Mouse (Mus musculus): ENCODE measurements around the gene Map1s.

The Map1s gene

DNA sequence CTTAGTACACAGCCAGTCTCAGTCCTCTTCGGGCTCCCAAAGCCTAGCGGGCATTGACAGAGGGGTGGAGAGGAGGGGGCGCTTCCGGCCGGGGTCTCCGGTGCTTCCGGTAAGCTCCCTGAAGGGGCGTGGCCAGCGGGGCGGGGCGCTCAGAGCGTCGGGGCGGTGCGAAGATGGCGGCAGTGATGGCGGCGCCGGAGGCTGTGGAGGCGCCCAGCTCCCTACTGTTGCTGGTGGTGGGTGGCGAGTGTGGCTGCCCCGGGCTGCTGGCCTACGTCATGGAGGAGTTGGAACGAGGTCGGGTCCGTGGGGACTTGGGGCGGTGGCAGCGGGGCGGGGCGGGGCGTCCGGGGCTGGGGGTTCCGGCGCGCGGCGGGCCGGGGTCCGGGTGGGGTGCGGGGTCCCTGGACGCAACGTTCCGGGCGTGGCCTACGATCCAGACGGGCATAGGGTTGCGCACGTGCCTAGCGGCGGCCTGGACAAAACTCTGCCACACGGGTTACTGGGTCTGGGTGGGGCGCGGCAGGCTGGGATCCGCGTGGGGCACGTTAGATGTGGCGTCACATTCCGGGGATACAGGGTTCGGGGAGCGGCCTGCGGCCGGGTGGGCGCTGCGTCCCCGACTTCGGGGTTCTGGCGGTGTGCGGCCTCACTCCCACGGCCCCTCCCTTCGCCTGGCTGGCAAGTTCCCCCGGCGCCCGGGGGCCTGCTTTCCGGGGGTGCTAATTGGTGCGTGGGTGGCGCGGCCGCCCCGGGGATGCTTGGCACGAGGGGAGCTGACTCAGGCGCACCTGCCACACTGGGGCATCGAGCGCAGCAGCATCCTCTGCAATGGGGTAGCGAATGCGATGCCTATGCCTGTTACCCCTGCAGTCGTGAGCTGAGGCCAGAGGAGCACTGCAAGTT is at the start of gene Map1s:
Gene Map1s (plus strand): TSS at position 102 of the 906 bp plus-strand sequence.
- peak; percentile 48 to 60 for DNase-seq

DNA sequence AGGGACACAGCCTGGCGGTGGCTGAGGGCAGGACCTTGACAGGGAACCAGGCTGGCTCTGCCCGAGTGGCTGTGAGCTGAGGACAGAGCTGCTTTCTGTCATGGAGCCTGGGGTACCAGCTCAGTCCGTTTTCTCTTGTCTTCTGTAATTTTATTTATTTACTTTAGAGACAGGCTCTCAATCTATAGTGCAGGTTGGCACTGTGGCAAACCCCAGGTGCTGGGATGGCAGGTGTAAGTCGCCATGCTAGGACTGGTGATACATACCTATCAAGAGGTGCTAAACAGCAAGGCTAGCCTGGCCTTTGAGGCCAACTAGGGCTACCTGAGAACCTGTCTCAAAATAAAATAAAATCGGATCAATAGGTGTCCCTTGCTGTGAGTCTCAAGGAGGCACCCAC is 49.7 kb upstream of the Map1s start:
- no peak for DNase-seq

DNA sequence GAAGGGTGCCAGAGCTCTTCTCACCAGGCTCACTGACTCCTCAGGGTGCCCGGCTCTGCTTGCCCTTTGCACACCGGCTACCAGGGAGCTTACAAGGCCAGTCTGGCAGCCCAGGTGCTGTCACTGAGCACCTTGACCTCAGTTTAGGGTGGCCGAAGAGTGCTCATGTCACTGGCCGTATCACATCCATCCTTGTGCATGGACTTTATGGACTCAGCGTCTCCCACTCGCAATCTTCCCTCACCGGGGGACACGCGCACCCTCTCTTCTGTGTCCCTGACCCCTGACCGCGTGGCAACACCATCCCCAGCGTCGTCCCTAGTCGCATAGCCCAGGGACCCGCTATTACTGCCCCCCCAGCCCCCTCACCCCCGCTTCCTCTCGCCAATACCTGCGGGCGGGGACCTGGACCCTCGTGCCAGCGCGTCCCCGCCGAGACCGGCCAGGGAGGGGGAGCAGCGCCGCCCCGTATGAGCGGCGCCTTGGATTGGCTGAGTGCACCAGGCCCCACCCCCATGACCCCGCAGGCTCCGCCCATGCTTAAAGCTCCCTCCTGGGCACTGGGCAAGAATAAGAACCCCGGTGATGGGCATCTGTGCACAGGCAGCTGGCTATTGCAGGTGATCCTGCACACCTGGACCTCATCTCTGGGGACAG is 49.1 kb upstream of the Map1s start:
- peak; percentile 76 to 81 for DNase-seq

DNA sequence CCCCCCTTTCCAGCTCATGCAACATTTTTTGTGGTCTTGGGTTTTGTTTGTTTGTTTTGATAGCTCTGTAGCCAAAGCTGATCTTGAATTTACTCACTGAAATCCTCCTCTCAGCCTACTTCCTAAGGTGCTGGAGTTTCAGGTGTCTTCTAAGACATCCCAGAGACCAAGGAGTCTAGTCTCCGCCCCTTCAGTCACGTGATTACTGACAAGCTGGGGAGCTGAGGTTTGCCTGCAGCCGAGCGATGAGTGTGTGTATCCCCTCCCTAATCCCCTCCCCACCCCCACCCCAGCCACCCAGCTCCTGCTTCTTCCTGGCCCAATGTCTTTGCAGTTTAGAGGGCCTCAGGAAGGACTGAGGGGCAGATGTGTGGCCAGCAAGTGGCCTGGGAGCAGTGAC is 48.2 kb upstream of the Map1s start:
- DNase-seq, result no peak

DNA sequence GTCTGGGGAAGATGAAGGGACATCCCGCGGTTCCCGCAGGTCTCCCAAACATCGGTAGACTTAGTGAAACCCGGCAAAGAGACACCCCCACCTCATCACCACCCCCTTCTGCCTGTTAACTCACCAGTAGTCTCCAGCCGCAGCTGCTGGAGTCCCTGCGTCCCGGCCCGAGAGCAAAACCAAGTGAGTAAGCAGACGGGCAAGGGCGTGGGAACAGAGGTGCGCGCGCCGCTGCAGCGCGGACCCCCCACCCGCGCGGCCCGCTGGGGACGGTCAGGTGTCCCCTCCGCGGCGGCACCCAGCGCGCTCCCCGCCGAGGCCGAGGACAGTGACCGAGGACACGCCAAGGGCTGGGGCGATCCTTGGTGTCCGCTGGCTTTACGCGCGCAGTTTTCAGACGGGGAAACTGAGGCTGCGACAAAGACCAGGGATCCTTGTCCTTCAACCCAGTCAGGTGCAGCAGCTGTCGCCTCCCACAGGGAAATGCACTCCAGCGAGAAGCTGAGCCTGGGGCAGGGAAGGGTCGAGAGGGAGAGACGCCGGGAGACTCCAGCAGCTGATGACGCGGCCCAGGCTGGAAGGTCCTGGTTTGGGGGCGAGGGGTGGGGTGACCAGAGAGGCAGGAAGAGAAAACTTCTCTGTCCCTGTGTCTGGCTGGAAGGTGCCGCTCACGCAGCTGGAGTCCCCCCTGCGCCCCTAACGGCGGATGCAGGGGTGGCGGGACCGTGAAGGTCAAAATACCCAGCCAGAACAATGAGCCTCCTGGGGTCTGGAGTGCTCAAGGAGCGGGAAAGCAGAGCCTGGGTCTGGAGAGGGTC is 42.7 kb upstream of the Map1s start, which contains the start of gene Kcnn1:
Gene Kcnn1 (minus strand): TSS at position 435 of the 818 bp plus-strand sequence.
- DNase-seq, result no peak

DNA sequence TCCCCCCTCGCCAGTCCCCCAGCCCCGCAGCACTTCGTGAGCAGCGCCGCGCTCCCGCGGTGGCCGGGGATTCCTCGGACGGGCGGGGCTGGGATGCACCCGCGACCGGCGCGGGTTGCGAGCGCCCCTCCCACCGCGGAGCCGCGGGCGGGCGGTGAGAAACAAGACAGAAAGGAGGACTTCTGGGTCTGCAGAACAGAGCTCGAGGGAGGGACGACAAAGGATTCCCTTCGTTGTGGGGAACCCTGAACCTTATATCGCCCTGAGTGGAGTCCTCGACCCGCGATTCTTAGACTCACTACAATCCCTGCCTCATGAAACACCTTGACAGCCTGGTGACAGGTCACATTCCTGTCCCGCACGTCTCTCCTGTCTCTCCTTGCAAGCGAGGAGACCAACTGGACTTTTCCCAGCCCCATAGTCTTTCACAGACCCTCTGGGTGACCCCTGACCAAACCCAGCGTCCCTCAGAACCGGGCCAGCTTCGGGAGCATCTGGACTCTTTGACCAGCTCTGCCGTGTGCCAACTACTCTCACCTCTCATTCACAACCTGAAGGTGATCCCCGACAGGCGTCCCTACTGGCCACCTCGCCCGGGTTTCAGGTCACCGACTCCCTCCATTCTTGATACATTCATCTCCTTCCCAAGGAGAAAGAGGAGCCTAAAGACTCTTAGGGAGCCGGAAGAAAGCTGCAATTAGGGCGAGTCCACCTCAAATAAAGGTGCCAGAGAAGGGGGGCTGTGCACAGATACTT is 41.6 kb upstream of the Map1s start:
- no peak for DNase-seq

DNA sequence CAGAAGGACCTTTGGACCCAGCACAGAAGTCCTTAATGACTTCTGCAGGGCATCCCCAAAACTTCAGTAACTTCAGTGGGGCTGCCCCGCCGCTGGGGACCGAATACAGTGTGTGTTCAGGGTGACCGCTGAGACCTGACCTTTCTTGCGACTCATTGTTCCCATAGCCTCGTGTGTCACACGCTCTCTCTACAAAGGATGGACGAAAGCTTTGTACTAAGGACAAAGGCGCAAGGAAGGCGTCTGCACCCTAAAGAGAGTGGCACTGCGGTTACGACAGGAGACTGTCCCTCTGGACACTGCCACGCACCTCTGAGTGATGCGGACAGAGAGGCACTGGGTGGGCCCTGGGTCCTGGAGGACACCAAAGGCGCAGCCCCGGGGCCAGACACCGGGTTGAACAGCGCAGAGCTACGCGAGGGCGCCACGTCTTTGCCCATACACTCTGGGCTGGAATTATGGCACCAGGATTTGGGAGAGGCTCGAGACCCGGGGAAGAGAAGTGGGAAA is 41.0 kb upstream of the Map1s start:
- DNase-seq, result no peak

DNA sequence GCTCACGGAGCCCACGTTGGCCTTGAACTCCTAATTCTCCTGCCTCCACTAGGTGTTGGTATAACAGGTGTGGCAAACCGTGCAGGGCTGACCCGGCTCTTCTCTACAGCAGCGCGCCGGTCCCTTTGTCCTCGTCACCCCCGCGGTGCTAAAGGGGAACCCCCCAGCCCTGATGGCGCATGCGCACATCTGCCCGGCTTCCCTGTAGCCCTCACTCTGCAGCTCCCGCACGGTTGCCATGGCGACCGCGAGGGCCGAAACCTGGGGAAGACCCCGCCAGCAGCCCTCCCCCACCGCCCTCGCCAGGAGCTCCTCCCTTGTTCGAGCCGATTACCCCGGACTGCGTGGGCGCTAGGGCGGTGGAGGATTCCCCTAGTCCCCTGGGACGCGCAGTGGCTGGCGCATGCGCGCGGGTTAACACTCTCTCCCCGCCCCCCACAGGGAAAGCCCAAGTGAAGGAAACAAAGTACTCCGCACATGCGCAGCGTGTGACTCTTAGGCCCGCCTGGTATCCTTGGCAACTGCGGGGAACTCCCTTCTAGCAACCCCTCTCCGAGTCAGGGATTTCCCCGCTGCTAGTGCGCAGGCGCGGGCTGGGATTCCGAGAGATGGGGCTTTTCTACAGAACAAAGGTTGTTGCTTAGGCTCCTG is 40.3 kb upstream of the Map1s start:
- DNase-seq, result peak; percentile 99

DNA sequence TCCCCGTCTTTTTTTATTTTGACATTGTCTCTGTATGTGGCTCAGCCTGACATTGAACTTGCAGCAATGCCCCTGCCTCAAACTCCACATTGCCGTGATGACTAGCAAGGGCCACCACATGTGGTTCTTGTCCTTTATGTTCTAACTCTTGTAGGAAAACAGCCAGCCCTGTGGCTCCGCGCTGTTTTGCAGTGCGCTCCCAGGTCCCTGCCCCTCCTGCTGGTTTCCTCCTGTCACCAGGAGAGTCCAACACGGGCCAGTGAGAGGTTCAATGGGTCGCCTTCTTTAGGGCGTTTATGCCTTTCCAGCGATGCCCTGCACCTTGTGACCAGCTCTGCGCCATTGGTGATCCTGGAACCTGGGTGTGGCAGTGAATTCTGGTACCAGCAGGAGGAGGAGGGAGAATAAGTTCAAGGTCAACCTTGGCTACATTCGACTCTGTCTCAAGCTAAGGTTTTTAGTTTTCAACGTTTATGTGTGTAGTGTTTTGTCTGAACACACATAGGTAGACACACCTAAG is 39.7 kb upstream of the Map1s start:
- DNase-seq, result no peak

DNA sequence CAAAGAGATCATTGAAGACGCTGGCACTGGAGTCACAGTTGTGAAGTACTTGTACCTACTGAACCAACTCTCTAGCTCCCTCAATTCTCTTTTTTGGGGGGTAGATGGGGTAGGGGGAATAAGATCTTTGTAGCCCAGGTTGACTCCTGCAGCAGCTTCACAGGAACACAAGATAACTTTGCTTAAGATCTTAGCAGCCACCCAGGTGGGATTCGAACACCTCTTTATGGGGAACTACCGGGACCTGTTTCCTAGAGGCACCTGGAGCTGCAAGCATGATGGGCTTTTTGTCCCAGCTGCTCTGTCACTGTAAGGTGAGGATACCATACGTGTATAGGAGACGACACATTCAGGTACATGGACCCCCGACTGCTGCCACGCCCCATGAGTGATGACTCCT is 39.2 kb upstream of the Map1s start:
- no peak for DNase-seq

DNA sequence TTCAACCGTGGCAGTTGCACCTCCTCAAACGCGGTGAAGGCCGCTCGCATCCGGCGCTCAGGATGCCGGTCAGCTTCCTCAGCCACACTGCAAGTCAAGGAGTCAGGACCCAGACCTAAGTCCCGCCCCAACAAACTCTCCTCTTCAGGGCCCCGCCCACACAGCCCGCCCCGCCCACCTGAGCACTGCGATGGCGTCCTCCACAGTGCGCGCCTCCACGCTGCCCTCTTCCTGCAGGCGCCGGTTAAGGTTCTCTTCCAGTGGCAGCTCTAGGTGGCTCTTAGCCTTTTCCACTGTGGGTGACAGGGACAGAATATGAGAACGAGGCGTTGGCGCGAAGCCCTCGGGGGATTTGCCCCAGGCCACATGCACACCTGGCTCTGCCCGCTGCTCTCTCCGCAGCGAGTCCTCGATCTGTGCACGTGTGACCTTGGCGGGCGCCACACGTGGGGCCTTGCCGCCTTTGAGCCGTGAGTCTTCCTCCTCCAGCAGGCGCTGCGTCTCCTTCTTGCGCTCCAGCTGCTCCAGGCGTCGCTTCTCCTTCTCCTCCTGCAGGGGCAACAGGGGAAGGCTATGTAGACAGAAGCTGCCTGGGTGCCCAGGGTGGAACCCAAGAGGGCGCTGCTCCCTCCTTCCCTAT is 37.1 kb upstream of the Map1s start:
- DNase-seq, result peak; percentile 75 to 76

DNA sequence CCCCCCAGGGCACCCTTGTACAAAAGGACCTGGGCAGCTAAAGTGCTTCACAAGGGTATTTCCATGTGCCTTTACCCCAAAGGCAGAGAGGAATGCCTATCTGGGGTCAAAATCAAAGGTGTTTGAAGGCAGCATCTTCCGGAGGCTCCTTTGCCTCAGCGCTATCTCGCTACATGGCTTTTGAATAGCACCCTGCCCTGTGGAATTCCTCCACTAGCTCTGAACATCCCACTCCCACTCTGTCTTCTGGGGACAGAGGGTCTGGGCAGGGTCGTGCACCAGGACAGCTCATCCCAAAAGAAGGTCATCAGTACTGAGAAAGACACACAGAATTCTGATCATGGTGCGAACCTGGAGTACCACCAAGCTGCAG is 36.5 kb upstream of the Map1s start:
- no peak for DNase-seq

DNA sequence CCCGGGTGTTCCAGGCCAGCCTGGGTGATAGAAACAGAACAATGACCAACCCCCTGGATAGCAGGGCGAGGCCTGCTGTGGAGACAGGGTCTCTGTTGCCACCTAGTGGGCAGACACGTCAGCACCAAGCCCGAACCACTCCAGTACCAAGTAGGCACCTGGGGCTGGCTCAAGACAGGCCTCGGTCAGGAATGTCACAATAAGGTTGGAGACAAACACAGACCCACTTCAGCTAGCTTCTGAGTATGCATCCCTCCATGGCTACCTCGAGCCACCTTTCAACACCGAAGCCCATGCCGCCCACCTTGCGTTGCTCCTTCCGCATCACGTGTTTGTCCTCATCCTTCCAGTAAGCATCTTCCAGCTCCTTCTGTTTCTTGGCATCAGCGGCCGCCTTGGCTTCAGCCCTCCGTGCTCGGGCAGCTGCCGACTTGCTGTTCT is 36.1 kb upstream of the Map1s start:
- peak; percentile 78 to 86 for DNase-seq

DNA sequence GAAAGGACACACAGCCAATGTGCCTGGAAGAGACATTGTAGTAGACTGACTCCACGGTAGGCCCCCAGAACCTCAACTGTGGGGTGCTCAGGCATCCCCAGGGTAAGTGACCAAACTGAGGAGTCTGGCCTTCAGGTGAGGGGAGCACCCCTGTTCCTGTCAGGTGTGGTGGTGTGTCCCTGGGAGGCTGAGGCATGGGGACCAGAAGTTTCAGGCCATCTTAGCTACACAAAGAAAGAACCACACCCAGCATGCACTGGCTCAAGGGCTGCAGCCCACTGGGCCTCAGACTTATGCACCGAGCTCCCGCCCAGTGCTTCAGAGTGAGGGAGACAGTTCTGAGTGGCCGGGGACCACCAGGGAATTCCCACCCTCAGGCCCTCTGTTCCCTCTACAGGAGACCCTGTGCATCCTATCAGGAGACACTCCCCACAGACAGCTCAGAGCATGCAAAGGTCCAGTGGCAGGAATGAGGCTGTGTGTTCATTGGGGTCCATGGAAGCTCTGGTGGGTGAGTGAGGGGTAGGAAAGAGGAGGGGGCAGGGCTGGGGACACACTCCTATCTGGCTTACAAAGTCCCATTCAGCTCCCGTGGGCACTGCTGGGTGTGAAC is 34.4 kb upstream of the Map1s start:
- DNase-seq, result no peak

DNA sequence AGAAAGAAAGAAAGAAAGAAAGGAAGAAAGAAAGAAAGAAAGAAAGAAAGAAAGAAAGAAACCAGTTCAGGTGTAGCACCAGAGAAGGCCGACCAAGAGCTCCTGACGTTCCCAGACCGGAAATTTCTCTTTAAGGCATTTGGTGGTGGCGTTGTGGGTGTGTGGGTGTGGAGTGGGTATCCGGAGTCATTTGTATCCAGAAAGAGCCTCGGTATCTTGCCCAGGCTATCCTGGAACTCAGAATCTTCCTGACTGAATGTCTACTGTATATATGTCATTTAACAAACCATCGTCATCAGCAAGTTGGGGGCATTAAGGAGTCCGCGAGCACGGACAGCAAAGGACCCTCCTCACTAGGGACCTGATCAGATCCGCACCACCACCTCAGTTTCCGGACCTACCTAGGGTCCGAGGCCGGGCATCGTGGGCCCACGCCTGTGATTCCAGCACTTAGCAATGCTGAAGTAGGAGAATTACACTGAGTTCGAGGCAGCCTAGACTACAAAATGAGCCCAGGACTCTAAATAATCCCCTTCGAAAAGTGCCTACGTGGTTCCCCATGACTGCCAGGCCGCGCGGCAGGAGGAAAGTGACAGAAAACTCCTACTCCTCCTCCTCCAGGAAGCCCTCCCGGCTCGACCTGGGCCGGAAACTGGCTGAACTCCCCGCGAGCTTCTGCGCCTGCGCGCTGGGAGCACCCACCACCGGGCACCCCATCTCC is 32.9 kb upstream of the Map1s start:
- no peak for DNase-seq

DNA sequence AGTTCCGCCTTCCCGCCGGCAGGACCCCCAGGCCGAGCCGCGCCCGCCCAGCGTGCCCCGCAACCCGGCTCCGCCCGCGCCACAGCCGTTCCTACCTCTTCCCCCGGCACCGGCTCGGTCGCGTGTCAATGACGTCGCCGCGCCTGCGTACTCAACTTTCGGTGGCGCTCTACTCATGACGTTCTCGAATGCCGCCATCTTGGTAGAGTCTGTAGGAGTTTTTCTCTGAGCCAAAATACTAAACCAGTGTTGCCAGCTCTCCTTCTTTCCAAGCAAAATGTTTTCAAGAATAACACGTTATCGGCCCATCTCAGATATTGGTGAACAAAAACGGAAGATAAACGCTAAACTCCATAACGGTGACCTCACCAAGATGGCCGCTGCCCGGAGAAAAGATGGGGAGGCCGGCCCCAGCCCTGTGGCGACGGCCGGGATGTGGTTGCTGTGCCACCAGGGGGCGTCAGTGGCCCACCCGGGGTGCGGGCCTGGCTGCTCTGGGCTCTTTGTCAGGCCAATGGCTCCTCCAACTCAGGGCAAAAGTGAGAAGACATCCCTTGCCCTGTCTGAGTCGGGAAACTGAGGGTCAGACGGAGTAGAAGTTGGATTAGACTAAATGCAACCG is 32.3 kb upstream of the Map1s start, which contains the start of gene Ccdc124:
Gene Ccdc124 (minus strand): TSS at position 572 of the 622 bp plus-strand sequence.
- DNase-seq, result peak; percentile 95

DNA sequence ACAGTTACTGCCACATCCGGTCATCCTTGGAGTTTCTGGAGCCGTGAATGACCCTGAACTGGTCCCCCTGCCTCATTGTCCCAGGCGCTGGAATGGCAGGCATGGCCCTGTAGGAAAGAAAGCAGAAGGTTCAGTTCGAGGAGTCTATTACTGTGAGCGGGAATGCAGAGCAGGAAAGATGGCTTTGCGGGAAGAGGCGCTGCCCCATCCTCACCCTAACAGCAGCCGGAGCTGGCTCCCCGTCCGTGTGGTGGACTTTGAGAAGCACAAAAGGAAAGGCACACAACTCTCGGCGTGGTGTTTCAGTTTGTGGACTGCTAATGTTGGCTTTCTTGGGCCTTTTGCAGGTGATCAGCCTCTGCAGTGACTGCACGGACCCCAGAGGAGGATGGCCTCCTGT is 31.3 kb upstream of the Map1s start:
- DNase-seq, result no peak

DNA sequence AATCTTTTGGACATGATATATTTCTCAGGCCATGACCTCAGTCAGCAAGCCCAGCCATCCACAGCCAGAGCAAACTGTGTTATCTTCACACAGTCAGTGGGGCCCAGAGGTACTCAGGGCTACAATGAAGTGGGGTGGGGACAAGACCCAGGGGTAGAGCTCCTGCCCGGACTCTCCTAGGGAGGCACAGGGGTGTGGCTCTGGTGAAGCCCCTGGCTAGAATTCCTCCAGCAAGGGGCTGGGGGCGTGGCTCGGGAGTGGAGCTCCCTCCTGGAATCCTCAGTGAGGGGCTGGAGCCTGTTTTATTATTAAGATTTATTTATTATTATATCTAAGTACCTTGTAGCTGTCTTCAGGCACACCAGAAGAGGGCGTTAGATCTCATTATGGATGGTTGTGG is 29.4 kb upstream of the Map1s start:
- no peak for DNase-seq

DNA sequence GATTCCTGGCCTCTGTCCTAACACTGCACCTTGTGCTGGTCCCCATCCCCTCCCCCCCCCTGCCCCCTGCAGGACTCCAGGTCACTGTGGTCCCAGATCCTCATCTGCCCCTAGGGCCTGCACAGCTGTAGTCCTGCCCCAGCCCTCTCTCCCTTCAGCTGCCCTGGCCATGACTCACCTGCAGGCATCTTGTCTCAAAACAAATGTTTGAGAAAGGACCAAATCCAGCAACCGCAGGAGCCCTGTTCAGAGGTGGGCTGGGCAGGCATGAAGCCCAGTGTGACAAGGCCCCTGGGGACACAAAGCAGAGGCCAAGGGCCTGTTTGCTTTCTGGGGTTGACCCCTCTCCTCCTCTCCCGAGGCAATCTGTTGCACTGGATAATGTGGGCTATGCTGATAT is 27.6 kb upstream of the Map1s start:
- no peak for DNase-seq

Measured in kidney, adult 8-10 months (tissue).